Mouse (Mus musculus): ENCODE results near the gene Tbc1d16. TPM values are rescaled to one million over a fixed set of nuclear protein-coding genes. Genes with fewer than 3 reads are reported as not detected.

Gene Tbc1d16
- polyA plus RNA-seq, 1 experiment: not detected

- TF ChIP-seq GATA1 (IDR thresholded peaks at IDR 0.05; ENCODE audit: low read length): no peak
These were observed 123.2 kb downstream of the Tbc1d16 start for GRCm38 (mm10) chr11:119105071-119105609.

GRCm38 (mm10) chr11:119103991-119104390 lies 124.3 kb downstream of the Tbc1d16 start:
- no peak for TF ChIP-seq GATA1 (IDR thresholded peaks at IDR 0.05; ENCODE audit: low read length)

- TF ChIP-seq GATA1 (IDR thresholded peaks at IDR 0.05; ENCODE audit: low read length): no peak
These were observed 130.1 kb downstream of the Tbc1d16 start for GRCm38 (mm10) chr11:119098202-119098601.

GRCm38 (mm10) chr11:119095441-119095840 lies 132.9 kb downstream of the Tbc1d16 start:
- no peak for TF ChIP-seq GATA1 (IDR thresholded peaks at IDR 0.05; ENCODE audit: low read length)

GRCm38 (mm10) chr11:119093322-119093721 lies 135.0 kb downstream of the Tbc1d16 start:
- TF ChIP-seq GATA1 (IDR thresholded peaks at IDR 0.05; ENCODE audit: low read length): no peak

Other genes starting within 250 kb of the Tbc1d16 start
- gene Enpp7, start 240.3 kb downstream of the Tbc1d16 start, polyA plus RNA-seq (2012): not detected in 2 replicates
- gene Cbx2, start 205.5 kb downstream of the Tbc1d16 start, polyA plus RNA-seq (2012): not detected in 2 replicates
- gene Cbx8, start 187.5 kb downstream of the Tbc1d16 start, polyA plus RNA-seq (2012): not detected in 2 replicates
- gene Cbx4, start 142.3 kb downstream of the Tbc1d16 start, polyA plus RNA-seq (2012): not detected in 2 replicates
- not detected in 2 replicates for gene Ccdc40, start 73 bp upstream of the Tbc1d16 start, polyA plus RNA-seq (2012)
- 82.6 and 123 TPM in 2 replicates for gene Gaa, start 39.4 kb upstream of the Tbc1d16 start, polyA plus RNA-seq (2012)
- 210 and 240 TPM in 2 replicates for gene Eif4a3, start 71.6 kb upstream of the Tbc1d16 start, polyA plus RNA-seq (2012)
- gene Card14, start 79.3 kb upstream of the Tbc1d16 start, polyA plus RNA-seq (2012): not detected in 2 replicates
- gene Sgsh, start 127.0 kb upstream of the Tbc1d16 start, polyA plus RNA-seq (2012): 28.8 and 33.0 TPM in 2 replicates
- gene Slc26a11, start 127.1 kb upstream of the Tbc1d16 start, polyA plus RNA-seq (2012): 2.4 and 2.7 TPM in 2 replicates
- 2.2 and 3.0 TPM in 2 replicates for gene Rnf213, start 164.6 kb upstream of the Tbc1d16 start, polyA plus RNA-seq (2012)

Data from G1E-ER4 (cell line).